17 mouse cellular contexts compared by ENCODE assay signal in genomic region chr5:71665593-71665992, GRCm38 (mm10). TPM values are rescaled to one million over a fixed set of nuclear protein-coding genes. Genes with fewer than 3 reads are reported as not detected.
DNase-seq lines count a peak whose midpoint lies in the region; ATAC-seq and TF ChIP-seq lines count a peak whose summit lies in the region.
"Had no signal": no experiment of that assay in that cellular context is flagged by ENCODE, and none has a peak within 500 bp of the region (broad histone marks: within the 10 kb centered on the region; RNA-seq: fewer than 3 reads in every experiment).

No protein-coding gene starts in this region.

- H3K27ac ChIP-seq in forebrain, embryonic 14.5 days (ENCODE audit: low read depth, low read length) = no peak overlapping the region
- H3K27ac ChIP-seq in forebrain, embryonic 12.5 days = no peak overlapping the region
- no peak overlapping the region for H3K27ac ChIP-seq in layer of hippocampus, adult 2 months
- H3K27ac ChIP-seq in midbrain, postnatal 0 days (ENCODE audit: low read depth, low read length) = no peak overlapping the region
- no peak overlapping the region for H3K27ac ChIP-seq in midbrain, embryonic 13.5 days
- H3K27ac ChIP-seq: kidney, postnatal 0 days had no signal

- H3K9ac ChIP-seq in forebrain, embryonic 14.5 days (ENCODE audit: low read length) = no peak overlapping the region
- no peak overlapping the region for H3K9ac ChIP-seq in forebrain, embryonic 12.5 days
- H3K9ac ChIP-seq in midbrain, postnatal 0 days (replicated peaks; ENCODE audit: low read length, poor library complexity, severe bottlenecking) = no peak overlapping the region
- H3K9ac ChIP-seq in midbrain, embryonic 13.5 days (replicated peaks) = no peak overlapping the region

- no peak overlapping the region for H3K4me2 ChIP-seq in forebrain, embryonic 14.5 days (ENCODE audit: low read length)
- H3K4me2 ChIP-seq in forebrain, embryonic 12.5 days = no peak overlapping the region
- no peak overlapping the region for H3K4me2 ChIP-seq in midbrain, postnatal 0 days (ENCODE audit: low read depth, low read length, poor library complexity, severe bottlenecking)
- H3K4me2 ChIP-seq in midbrain, embryonic 13.5 days (replicated peaks) = no peak overlapping the region

- no peaks in the 10 kb centered on the region for H3K9me3 ChIP-seq in forebrain, embryonic 14.5 days (replicated peaks; ENCODE audit: control insufficient read depth, low read length)
- H3K9me3 ChIP-seq in forebrain, embryonic 12.5 days = no peaks in the 10 kb centered on the region
- no peaks in the 10 kb centered on the region for H3K9me3 ChIP-seq in midbrain, postnatal 0 days (ENCODE audit: low read length)
- H3K9me3 ChIP-seq in midbrain, embryonic 13.5 days = no peaks in the 10 kb centered on the region

- ATAC-seq in forebrain, embryonic 14.5 days = peak; percentile 85
- ATAC-seq in forebrain, embryonic 12.5 days (ENCODE audit: low FRiP score) = no peak
- no peak for ATAC-seq in midbrain, postnatal 0 days (ENCODE audit: low FRiP score)
- no peak for ATAC-seq in midbrain, embryonic 13.5 days
- ATAC-seq: lung, postnatal 0 days had no signal

- no peaks in the 10 kb centered on the region for H3K36me3 ChIP-seq in forebrain, embryonic 14.5 days (ENCODE audit: control insufficient read depth, insufficient read depth, low read length)
- no peaks in the 10 kb centered on the region for H3K36me3 ChIP-seq in forebrain, embryonic 12.5 days (replicated peaks)
- no peaks in the 10 kb centered on the region for H3K36me3 ChIP-seq in midbrain, postnatal 0 days (ENCODE audit: insufficient read depth, low read length)
- H3K36me3 ChIP-seq in midbrain, embryonic 13.5 days = no peaks in the 10 kb centered on the region

- 25% methylated on average over 4 of the region's 4 CpGs for WGBS in forebrain, embryonic 14.5 days
- WGBS in forebrain, embryonic 12.5 days = 37% methylated on average over 4 of the region's 4 CpGs
- WGBS in midbrain, postnatal 0 days = 30% methylated on average over 4 of the region's 4 CpGs
- 41% methylated on average over 4 of the region's 4 CpGs for WGBS in midbrain, embryonic 13.5 days

- H3K27me3 ChIP-seq in forebrain, embryonic 14.5 days (replicated peaks; ENCODE audit: control insufficient read depth, insufficient read depth, low read length) = no peaks in the 10 kb centered on the region
- H3K27me3 ChIP-seq in forebrain, embryonic 12.5 days = no peaks in the 10 kb centered on the region
- H3K27me3 ChIP-seq in midbrain, postnatal 0 days (ENCODE audit: insufficient read depth, low read length) = no peaks in the 10 kb centered on the region
- H3K27me3 ChIP-seq in midbrain, embryonic 13.5 days = no peaks in the 10 kb centered on the region

- no peaks in the 10 kb centered on the region for H3K4me1 ChIP-seq in forebrain, embryonic 14.5 days (ENCODE audit: control insufficient read depth, insufficient read depth, low read length)
- no peaks in the 10 kb centered on the region for H3K4me1 ChIP-seq in forebrain, embryonic 12.5 days
- H3K4me1 ChIP-seq in midbrain, postnatal 0 days (ENCODE audit: insufficient read depth, low read length) = no peaks in the 10 kb centered on the region
- no peaks in the 10 kb centered on the region for H3K4me1 ChIP-seq in midbrain, embryonic 13.5 days (replicated peaks)

- TF ChIP-seq CTCF in layer of hippocampus, adult 2 months (conservative IDR thresholded peaks at IDR 0.05) = peak; percentile 71
- TF ChIP-seq CTCF in midbrain, postnatal 0 days (IDR thresholded peaks at IDR 0.05) = no peak

- peak; percentile 57 for DNase-seq in forebrain, embryonic 14.5 days (ENCODE audit: low spot score)
- peak in 1 of 2 experiments; percentile 30 for DNase-seq in layer of hippocampus, adult 2 months (ENCODE audit: low spot score in 2 of 2)
- DNase-seq in layer of hippocampus, adult 8-10 months (ENCODE audit: low spot score in 2 of 2) = no peak
- DNase-seq in midbrain, postnatal 0 days (ENCODE audit: low spot score) = peak; percentile 19
- peak; percentile 19 to 25 for DNase-seq in layer of hippocampus, postnatal 10 days (ENCODE audit: low spot score in 2 of 2)
- DNase-seq: adrenal gland, postnatal 25 days; cerebellum, adult 18-20 months; heart, postnatal 4 days; kidney, adult 18-20 months; liver; thymus, adult 2 months had no signal

- no peak overlapping the region for H3K4me3 ChIP-seq in forebrain, embryonic 14.5 days (ENCODE audit: low read depth, low read length)
- no peak overlapping the region for H3K4me3 ChIP-seq in forebrain, embryonic 12.5 days (replicated peaks)
- no peak overlapping the region for H3K4me3 ChIP-seq in layer of hippocampus, adult 2 months
- no peak overlapping the region for H3K4me3 ChIP-seq in midbrain, postnatal 0 days (ENCODE audit: low read depth, low read length)
- H3K4me3 ChIP-seq in midbrain, embryonic 13.5 days (replicated peaks) = no peak overlapping the region

RNA-seq across cellular contexts. Expression of gene Gabra4, which starts 7.5 kb away (rescaled TPM):
- polyA plus RNA-seq in forebrain, embryonic 14.5 days (2014; fragmentation: Nextera tagmentation; extraction: Ambion mirVana) = 13.2 and 17.4 TPM in 2 replicates
- 3.7 and 4.5 TPM in 2 replicates for polyA plus RNA-seq in forebrain, embryonic 12.5 days (2016; fragmentation: Nextera tagmentation; extraction: Ambion mirVana)
- 10 to 100 TPM; 82.6 to 94.2 TPM for total RNA-seq in layer of hippocampus, adult 2 months (2021)
- 10 to 100 TPM; 74.0 to 87.0 (median 79.8) TPM for total RNA-seq in layer of hippocampus, adult 8-10 months (2022)
- 17.0 and 18.9 TPM in 2 replicates for total RNA-seq in midbrain, postnatal 0 days (2014; rRNA removed)
- 22.2 and 22.5 TPM in 2 replicates for polyA plus RNA-seq in midbrain, postnatal 0 days (2015; fragmentation: Nextera tagmentation; extraction: Ambion mirVana)
- 7.9 and 10.0 TPM in 2 replicates for polyA plus RNA-seq in midbrain, embryonic 13.5 days (2015; fragmentation: Nextera tagmentation; extraction: Ambion mirVana)
- 10 to 100 TPM; 43.0 to 46.9 TPM for total RNA-seq in layer of hippocampus, postnatal 10 days (2021)
- total RNA-seq: granulocyte monocyte progenitor cell, adult 5-6 weeks; monocyte, adult 5-6 weeks had no signal
- polyA plus RNA-seq: thymus, adult 2 months had no signal

RNA-seq across cellular contexts. Expression of gene Gabrb1, which starts 7.7 kb away (rescaled TPM):
- polyA plus RNA-seq in forebrain, embryonic 14.5 days (2014; fragmentation: Nextera tagmentation; extraction: Ambion mirVana) = 8.5 and 17.5 TPM in 2 replicates
- polyA plus RNA-seq in forebrain, embryonic 12.5 days (2016; fragmentation: Nextera tagmentation; extraction: Ambion mirVana) = 1.6 and 2.0 TPM in 2 replicates
- total RNA-seq in layer of hippocampus, adult 2 months (2021) = 100 to 1,000 TPM; 138 to 147 TPM
- total RNA-seq in layer of hippocampus, adult 8-10 months (2022) = 100 to 1,000 TPM; 125 to 141 (median 133) TPM
- 15.3 and 21.2 TPM in 2 replicates for total RNA-seq in midbrain, postnatal 0 days (2014; rRNA removed)
- polyA plus RNA-seq in midbrain, postnatal 0 days (2015; fragmentation: Nextera tagmentation; extraction: Ambion mirVana) = 43.6 and 46.6 TPM in 2 replicates
- 7.8 and 8.8 TPM in 2 replicates for polyA plus RNA-seq in midbrain, embryonic 13.5 days (2015; fragmentation: Nextera tagmentation; extraction: Ambion mirVana)
- total RNA-seq in layer of hippocampus, postnatal 10 days (2021) = 100 to 1,000 TPM in 1 of 2 experiments, 10 to 100 TPM in 1; 99.4 to 104 TPM
- total RNA-seq: granulocyte monocyte progenitor cell, adult 5-6 weeks; monocyte, adult 5-6 weeks had no signal
- polyA plus RNA-seq: thymus, adult 2 months had no signal

Comparison
In these comparisons a context has a peak if more than half of its experiments do, and no peak if none do; other contexts are left out.
1. DNase-seq: peak in forebrain, embryonic 14.5 days (single experiment), midbrain, postnatal 0 days (single experiment) and layer of hippocampus, postnatal 10 days (2 of 2); none in layer of hippocampus, adult 8-10 months (0 of 2).